Mouse (Mus musculus): Measurements from ENCODE around the gene Trpc4.

DNA sequence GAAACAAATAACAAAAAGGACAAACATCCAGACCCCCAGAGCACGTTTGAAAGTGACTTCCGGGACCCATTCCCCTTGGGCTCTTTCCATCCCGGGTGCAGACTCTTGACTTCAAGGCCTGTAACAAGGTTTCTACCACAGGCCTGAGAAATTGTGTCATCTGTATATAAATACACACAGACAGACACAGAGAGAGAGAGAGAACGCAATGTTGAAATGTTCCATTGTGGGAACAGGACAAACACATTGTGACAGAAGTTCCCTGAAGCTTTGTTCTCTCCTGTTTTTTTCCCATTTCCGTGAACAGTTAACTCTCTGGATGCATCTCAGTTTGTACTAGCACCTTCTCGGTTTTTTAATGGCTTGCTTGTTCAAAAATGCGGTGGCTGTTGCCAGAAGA lies 118.8 kb downstream of the Trpc4 start:
- TF ChIP-seq CTCF (IDR thresholded peaks at IDR 0.05), result no peak
- TF ChIP-seq EP300 (IDR thresholded peaks at IDR 0.05), result 0 out of 2 replicates have a peak, but pooled peaks have one; percentile 45

Measured in lung, postnatal 0 days (tissue).